Comparison of ENCODE assay signal across 11 mouse cellular contexts in the genomic region with DNA sequence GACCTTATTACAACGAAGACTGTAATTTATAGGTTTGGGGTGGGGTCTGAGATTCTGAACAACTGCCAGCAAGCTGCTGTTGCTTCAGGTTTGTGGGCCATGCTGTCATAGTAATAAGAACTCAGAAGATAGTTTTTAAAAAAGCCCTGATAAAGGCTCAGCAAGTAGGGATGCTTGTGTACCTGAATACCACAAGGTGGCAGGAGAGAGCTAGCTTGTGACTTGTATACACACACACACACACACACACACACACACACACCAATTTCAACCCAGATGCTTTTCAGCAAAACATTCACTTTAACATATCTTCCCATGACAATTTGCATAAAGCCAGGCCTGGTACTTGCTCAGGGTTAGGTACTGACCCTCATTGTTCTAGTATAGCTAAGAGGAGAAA. TPM values are rescaled to one million over a fixed set of nuclear protein-coding genes. Genes with fewer than 3 reads are reported as not detected.
DNase-seq lines count a peak whose midpoint lies in the region; ATAC-seq and TF ChIP-seq lines count a peak whose summit lies in the region.
"Had no signal": no experiment of that assay in that cellular context is flagged by ENCODE, and none has a peak within 500 bp of the region (broad histone marks: within the 10 kb centered on the region; RNA-seq: fewer than 3 reads in every experiment).

No protein-coding gene starts in this region.

- H3K27ac ChIP-seq in layer of hippocampus, adult 2 months: no peak overlapping the region
- H3K27ac ChIP-seq in CH12.LX (ENCODE audit: insufficient read depth, low read depth): no peak overlapping the region
- H3K27ac ChIP-seq in neural tube, embryonic 15.5 days (replicated peaks): no peak overlapping the region

- TF ChIP-seq POLR2A in CH12.LX (IDR thresholded peaks at IDR 0.05; ENCODE audit: low read depth, low read length): no peak

- WGBS in neural tube, embryonic 15.5 days: 34% methylated on average over 1 of the region's 1 CpGs

- peaks cover 4% of the 10 kb centered on the region for H3K27me3 ChIP-seq in CH12.LX (replicated peaks)
- H3K27me3 ChIP-seq in neural tube, embryonic 15.5 days (replicated peaks): no peaks in the 10 kb centered on the region

- no peak for TF ChIP-seq EP300 in CH12.LX (IDR thresholded peaks at IDR 0.05; ENCODE audit: low read length)

- TF ChIP-seq CTCF in layer of hippocampus, adult 2 months (conservative IDR thresholded peaks at IDR 0.05): peak; percentile 71
- peak; percentile 29 to 68; a peak in 2 of 4 replicates for TF ChIP-seq CTCF in CH12.LX (conservative IDR thresholded peaks at IDR 0.05 in 1 of 2, IDR thresholded peaks at IDR 0.05 in 1 of 2; ENCODE audit: low read depth in 2 of 2, low read length in 2 of 2)

- in situ Hi-C loops in CH12.LX (cut with MboI; ENCODE audit: low pct_ligation_motif_present, low pct_unique_long_range_greater_than_20kb, low sequenced_read_pairs): loop anchor here (25.0 kb wide), 1 partner anchor 828 kb away; no protein-coding TSS in a partner anchor

- no peak overlapping the region for H3K9ac ChIP-seq in CH12.LX (ENCODE audit: insufficient read depth, low read depth)
- no peak overlapping the region for H3K9ac ChIP-seq in neural tube, embryonic 15.5 days (replicated peaks)

- H3K79me2 ChIP-seq in CH12.LX (replicated peaks; ENCODE audit: control insufficient read depth, extremely low read depth, insufficient read depth, poor library complexity, severe bottlenecking): no peaks in the 10 kb centered on the region

- no peak overlapping the region for H3K4me3 ChIP-seq in layer of hippocampus, adult 2 months
- H3K4me3 ChIP-seq in CH12.LX (replicated peaks in 1 of 3; ENCODE audit: low read depth in 2 of 3, low read length in 2 of 3, poor library complexity in 1 of 3): no peak overlapping the region
- no peak overlapping the region for H3K4me3 ChIP-seq in neural tube, embryonic 15.5 days (replicated peaks)

- ATAC-seq in neural tube, embryonic 15.5 days (ENCODE audit: low FRiP score): no peak

- TF ChIP-seq RAD21 in CH12.LX (IDR thresholded peaks at IDR 0.05; ENCODE audit: low read depth, low read length): peak; percentile 59

- no peaks in the 10 kb centered on the region for H3K9me3 ChIP-seq in CH12.LX (replicated peaks; ENCODE audit: low read length)
- H3K9me3 ChIP-seq in neural tube, embryonic 15.5 days (replicated peaks): no peaks in the 10 kb centered on the region

- dilution Hi-C loops in CH12.LX (cut with MboI; ENCODE audit: extremely low pct_ligation_motif_present, extremely low pct_unique_long_range_greater_than_20kb, low sequenced_read_pairs): no loop called here

- no peak overlapping the region for H3K4me2 ChIP-seq in CH12.LX (ENCODE audit: insufficient read depth, low read depth, poor library complexity, severe bottlenecking)
- no peak overlapping the region for H3K4me2 ChIP-seq in neural tube, embryonic 15.5 days

- H3K36me3 ChIP-seq in CH12.LX (replicated peaks in 1 of 2; ENCODE audit: control insufficient read depth in 1 of 2, insufficient read depth in 1 of 2, low read length in 1 of 2): no peaks in the 10 kb centered on the region
- H3K36me3 ChIP-seq in neural tube, embryonic 15.5 days: no peaks in the 10 kb centered on the region
- H3K36me3 ChIP-seq: G1E had no signal

- DNase-seq in cerebellum, adult 9-10 months: peak; percentile 57
- no peak for DNase-seq in cerebellum, adult 9-11 months
- DNase-seq in layer of hippocampus, adult 2 months (ENCODE audit: low spot score in 2 of 2): peak; percentile 21 to 25
- DNase-seq in layer of hippocampus, adult 9-11 months: no peak
- DNase-seq in CH12.LX (ENCODE audit: extremely low read depth): peak; percentile 52
- DNase-seq in forelimb bud, embryonic 11.5 days (ENCODE audit: low read depth, low spot score): peak; percentile 43
- no peak for DNase-seq in adrenal gland, adult 2 months

- peaks cover 0 to 2% of the 10 kb centered on the region in 2 experiments; a peak in 2 of 4 replicates for H3K4me1 ChIP-seq in CH12.LX (ENCODE audit: control insufficient read depth in 1 of 2, insufficient read depth in 2 of 2)
- 0 out of 2 replicates have a peak, but pooled peaks cover 5% of the 10 kb centered on the region for H3K4me1 ChIP-seq in neural tube, embryonic 15.5 days

TF ChIP-seq in CH12.LX, 34 proteins besides CTCF, POLR2A, EP300 and RAD21:
- TF ChIP-seq SMC3 (IDR thresholded peaks at IDR 0.05; ENCODE audit: low read depth, low read length) (peak; percentile 53), ETS1 (conservative IDR thresholded peaks at IDR 0.05; ENCODE audit: low read depth, low read length) (no peak)

RNA-seq across cellular contexts. Expression of a gene that starts 46.0 kb away (rescaled TPM):
- 10 to 100 TPM; 63.2 to 66.6 TPM for total RNA-seq in layer of hippocampus, adult 2 months (2021)
- total RNA-seq in CH12.LX (2012; rRNA removed) (108 and 154 TPM in 2 replicates), CH12.LX (2014; rRNA removed) (335 and 365 TPM in 2 replicates)
- 193 and 202 TPM in 2 replicates for polyA plus RNA-seq in CH12.LX (2012; ENCODE audit: insufficient read length, low read depth)
- polyA plus RNA-seq in neural tube, embryonic 15.5 days (2015; fragmentation: Nextera tagmentation; extraction: Ambion mirVana): 92.6 and 101 TPM in 2 replicates
- total RNA-seq in adrenal gland, adult 2 months (2021): 10 to 100 TPM; 53.3 to 61.1 TPM
- polyA plus RNA-seq in adrenal gland, adult 2 months (2012; rRNA removed): 4.7 and 6.6 TPM in 2 replicates

RNA-seq across cellular contexts. Expression of a gene that starts 57.0 kb away (rescaled TPM):
- total RNA-seq in layer of hippocampus, adult 2 months (2021): under 1 TPM in 1 of 2 experiments, not detected in 1; 0.91 TPM
- total RNA-seq in CH12.LX (2012; rRNA removed): not detected in 2 replicates
- not detected in 2 replicates for total RNA-seq in CH12.LX (2014; rRNA removed)
- not detected in 2 replicates for polyA plus RNA-seq in CH12.LX (2012; ENCODE audit: insufficient read length, low read depth)
- polyA plus RNA-seq in neural tube, embryonic 15.5 days (2015; fragmentation: Nextera tagmentation; extraction: Ambion mirVana): 0.43 TPM in 1 of 2 replicates, not detected in the other
- total RNA-seq in adrenal gland, adult 2 months (2021): under 1 TPM in 1 of 2 experiments, not detected in 1; 0.29 TPM
- polyA plus RNA-seq in adrenal gland, adult 2 months (2012; rRNA removed): not detected in 2 replicates
- total RNA-seq: G1E had no signal
- polyA plus RNA-seq: G1E; heart, embryonic 16.5 days; liver, embryonic 16.5 days had no signal

RNA-seq across cellular contexts. Expression of a gene that starts 57.6 kb away (rescaled TPM):
- total RNA-seq in layer of hippocampus, adult 2 months (2021): 1 to 10 TPM; 3.8 to 5.4 TPM
- total RNA-seq in CH12.LX (2012; rRNA removed) (0.17 and 0.21 TPM in 2 replicates), CH12.LX (2014; rRNA removed) (0.58 and 0.86 TPM in 2 replicates)
- polyA plus RNA-seq in CH12.LX (2012; ENCODE audit: insufficient read length, low read depth): 0.70 and 0.84 TPM in 2 replicates
- 0.17 and 0.20 TPM in 2 replicates for polyA plus RNA-seq in neural tube, embryonic 15.5 days (2015; fragmentation: Nextera tagmentation; extraction: Ambion mirVana)
- under 1 TPM in 1 of 2 experiments, not detected in 1; 0.48 TPM for total RNA-seq in adrenal gland, adult 2 months (2021)
- 0.25 and 0.33 TPM in 2 replicates for polyA plus RNA-seq in adrenal gland, adult 2 months (2012; rRNA removed)

Comparison
In these comparisons a context has a peak if more than half of its experiments do, and no peak if none do; other contexts are left out.
1. DNase-seq: peak in cerebellum, adult 9-10 months (single experiment), layer of hippocampus, adult 2 months (2 of 2), CH12.LX (single experiment) and forelimb bud, embryonic 11.5 days (single experiment); none in cerebellum, adult 9-11 months (single experiment), layer of hippocampus, adult 9-11 months (single experiment) and adrenal gland, adult 2 months (single experiment).